Mouse (Mus musculus) right cerebral cortex, postnatal 14 days (tissue): ENCODE data around the gene Tmco4.

Experiments
- DNase-seq: peaks from one replicate; pipeline ENCODE4 v3.0.0; 2022

Tmco4 gene

DNA sequence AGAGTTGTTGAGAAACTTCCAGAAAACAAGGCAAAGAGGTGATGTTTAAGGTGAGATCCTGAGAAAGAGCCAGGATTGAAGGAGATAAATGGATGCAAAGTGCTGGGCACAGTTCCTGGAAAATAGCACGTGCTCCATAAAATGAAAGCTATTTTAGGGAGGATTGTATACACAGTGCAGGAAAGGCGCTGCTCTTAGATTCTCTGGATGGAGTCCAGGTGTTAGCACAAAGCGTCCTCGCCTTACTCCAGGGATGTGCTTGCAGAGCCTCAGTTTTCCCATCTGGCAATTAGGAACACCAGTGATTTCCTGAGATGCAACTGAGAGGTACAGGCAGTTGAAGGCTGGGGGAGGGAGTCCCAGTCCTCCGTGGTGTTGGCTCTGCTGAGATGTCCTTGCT is 123.5 kb downstream of the Tmco4 start:
- DNase-seq: no peak

DNA sequence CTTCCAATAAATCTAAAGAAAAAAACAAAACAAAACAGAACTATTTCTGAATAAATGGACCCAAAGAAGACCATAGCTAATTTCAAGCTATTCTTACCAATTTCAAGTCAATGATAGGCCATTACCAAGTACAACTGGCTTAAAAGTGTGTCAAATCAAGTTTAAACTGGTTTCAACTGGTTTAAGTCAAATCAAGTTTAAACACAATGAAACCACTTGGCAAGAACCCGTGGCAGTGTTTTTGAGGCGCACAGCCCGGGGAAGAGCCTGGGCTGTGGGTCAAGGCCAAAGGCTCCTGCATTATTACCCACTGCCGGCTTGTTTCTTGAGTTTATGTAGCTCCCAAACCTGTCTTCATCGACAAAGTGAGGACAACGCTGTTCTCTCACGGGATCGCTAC is 127.6 kb downstream of the Tmco4 start:
- DNase-seq: no peak

DNA sequence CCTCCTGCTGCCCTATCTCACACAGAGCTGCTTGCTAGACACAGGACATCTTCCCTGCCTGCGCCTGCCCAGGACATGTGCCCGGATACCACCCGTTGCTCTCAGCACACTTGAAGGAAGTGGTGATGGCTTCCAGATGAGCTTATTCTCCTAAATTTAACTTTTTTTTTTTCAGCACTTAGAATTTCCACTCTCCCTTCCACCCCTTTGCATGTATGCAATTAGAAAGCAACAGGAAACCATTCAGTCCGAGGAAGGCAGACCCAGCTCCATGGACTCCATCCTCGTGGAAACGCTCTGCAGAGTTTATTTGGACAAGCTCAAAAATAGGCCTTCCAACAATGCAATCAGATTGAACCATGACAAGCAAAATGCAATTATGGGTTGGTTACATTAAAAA is 128.9 kb downstream of the Tmco4 start:
- no peak for DNase-seq

DNA sequence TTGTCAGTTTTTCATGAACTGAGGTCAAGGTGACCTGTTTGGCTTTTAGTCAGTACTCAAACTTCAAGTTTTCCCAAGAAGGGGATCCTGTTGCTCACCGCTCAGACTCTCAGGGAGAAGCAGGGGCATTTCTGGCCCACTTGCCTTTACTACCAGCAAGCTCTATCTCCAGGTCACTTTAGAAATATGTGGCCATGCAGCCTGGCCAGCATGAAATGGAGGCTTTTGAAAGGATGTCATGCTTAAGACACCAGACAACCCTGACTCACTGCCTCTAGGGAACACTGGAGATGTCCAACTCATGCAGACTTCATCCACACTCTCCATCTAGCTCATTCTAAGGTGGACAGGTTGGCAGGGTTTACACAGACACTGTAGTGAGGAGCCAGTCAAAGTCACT is 132.8 kb downstream of the Tmco4 start:
- no peak for DNase-seq
